In genomic region chr10:107273848-107274247, GRCm38 (mm10) we compare ENCODE assay signal across 12 mouse cellular contexts. TPM values are rescaled to one million over a fixed set of nuclear protein-coding genes. Genes with fewer than 3 reads are reported as not detected.
DNase-seq lines count a peak whose midpoint lies in the region; ATAC-seq lines count a peak whose summit lies in the region.
"Had no signal": no experiment of that assay in that cellular context is flagged by ENCODE, and none has a peak within 500 bp of the region (broad histone marks: within the 10 kb centered on the region; RNA-seq: fewer than 3 reads in every experiment).

No protein-coding gene starts in this region.

- no peaks in the 10 kb centered on the region for H3K9me3 ChIP-seq in hindbrain, embryonic 14.5 days (ENCODE audit: control insufficient read depth, low read length)
- H3K9me3 ChIP-seq: embryonic facial prominence, embryonic 13.5 days had no signal

- H3K9ac ChIP-seq in hindbrain, embryonic 14.5 days, result no peak overlapping the region
- H3K9ac ChIP-seq: embryonic facial prominence, embryonic 13.5 days had no signal

- H3K4me3 ChIP-seq in hindbrain, embryonic 14.5 days (replicated peaks; ENCODE audit: low read length), result peak overlapping the region; percentile 71

- no peaks in the 10 kb centered on the region for H3K27me3 ChIP-seq in hindbrain, embryonic 14.5 days (ENCODE audit: control insufficient read depth, insufficient read depth, low read length)

- H3K36me3 ChIP-seq in hindbrain, embryonic 14.5 days (replicated peaks; ENCODE audit: control insufficient read depth, insufficient read depth), result no peaks in the 10 kb centered on the region
- H3K36me3 ChIP-seq: embryonic facial prominence, embryonic 13.5 days had no signal

- H3K4me1 ChIP-seq in hindbrain, embryonic 14.5 days (replicated peaks; ENCODE audit: control insufficient read depth, insufficient read depth, low read length), result peaks cover 8% of the 10 kb centered on the region

- DNase-seq in cerebellum, adult 11-12 months, result peak; percentile 48
- DNase-seq in retina, postnatal 1 day, result peak; percentile 47
- DNase-seq in retina, embryonic 14.5 days (ENCODE audit: low spot score), result no peak
- DNase-seq in hindbrain, embryonic 14.5 days (ENCODE audit: low spot score), result peak; percentile 25
- no peak for DNase-seq in thymus, postnatal 0 days (ENCODE audit: low spot score)
- no peak for DNase-seq in frontal cortex, postnatal 14 days (ENCODE audit: low spot score in 2 of 2)
- no peak for DNase-seq in right cerebral cortex, postnatal 10 days (ENCODE audit: low spot score in 2 of 2)
- DNase-seq: kidney, adult 11 months had no signal

- WGBS in hindbrain, embryonic 14.5 days, result 45% methylated on average over 6 of the region's 6 CpGs

- no peak overlapping the region for H3K27ac ChIP-seq in hindbrain, embryonic 14.5 days
- H3K27ac ChIP-seq: embryonic facial prominence, embryonic 13.5 days had no signal

- H3K4me2 ChIP-seq in hindbrain, embryonic 14.5 days (replicated peaks), result peak overlapping the region; percentile 66

- no peak for ATAC-seq in cerebellum, adult (ENCODE audit: insufficient number of reproducible peaks, low FRiP score, low TSS enrichment)
- no peak for ATAC-seq in hindbrain, embryonic 14.5 days (ENCODE audit: low FRiP score)
- ATAC-seq: activated CD4-positive, CD25-positive, alpha-beta regulatory T cell, adult 4 months had no signal

RNA-seq across cellular contexts. Expression of gene Lin7a, which starts 2.4 kb away (rescaled TPM):
- 32.4 and 36.2 TPM in 2 replicates for polyA plus RNA-seq in hindbrain, embryonic 14.5 days (2014; fragmentation: Nextera tagmentation; extraction: Ambion mirVana)
- polyA plus RNA-seq in thymus, postnatal 0 days (2015; fragmentation: Nextera tagmentation; extraction: Ambion mirVana), result 0.60 and 1.1 TPM in 2 replicates
- polyA plus RNA-seq: activated CD4-positive, CD25-positive, alpha-beta regulatory T cell, adult 4 months; spleen, adult 2 months had no signal

Comparison
In these comparisons a context has a peak if more than half of its experiments do, and no peak if none do; other contexts are left out.
1. DNase-seq: peak in cerebellum, adult 11-12 months (single experiment), retina, postnatal 1 day (single experiment) and hindbrain, embryonic 14.5 days (single experiment); none in retina, embryonic 14.5 days (single experiment), thymus, postnatal 0 days (single experiment), frontal cortex, postnatal 14 days (0 of 2) and right cerebral cortex, postnatal 10 days (0 of 2).
2. RNA of gene Lin7a, which starts 2.4 kb away (polyA plus RNA-seq): 32.4 to 36.2 TPM in hindbrain, embryonic 14.5 days; 0.60 to 1.1 TPM in thymus, postnatal 0 days; every median in the first group is over 10 times any median in the second.